Mouse (Mus musculus) CH12.LX (cell line): ENCODE results near the gene Fam193a. TPM values are rescaled to one million over a fixed set of nuclear protein-coding genes. Genes with fewer than 3 reads are reported as not detected.

Experiments used
- DNase-seq: peaks from one replicate; pipeline ENCODE4 v3.0.0-alpha.2; 2013; ENCODE audit errors: extremely low read depth
- H3K27ac ChIP-seq: 2 replicates; pipeline ENCODE4 v1.5.1; 2012; ENCODE audit warnings: low read depth, mild to moderate bottlenecking, control low read depth, moderate library complexity; ENCODE audit not compliant: insufficient read depth
- H3K27me3 ChIP-seq: replicated peaks from 2 replicates; pipeline ENCODE3; 2012; ENCODE audit warnings: inconsistent platforms
- H3K36me3 ChIP-seq, 2 experiments: replicated peaks in 1 of 2; 2 replicates each; pipeline versions ENCODE3 to v1.6.1; 2012; ENCODE audit warnings: inconsistent platforms in 1 of 2, low read length in 1 of 2, mild to moderate bottlenecking in 1 of 2, mixed read lengths in 1 of 2, moderate library complexity in 1 of 2; ENCODE audit not compliant: control insufficient read depth in 1 of 2, insufficient read depth in 1 of 2
- H3K4me1 ChIP-seq, 2 experiments: 2 replicates each; pipeline ENCODE4 v1.6.1; 2012; ENCODE audit warnings: inconsistent platforms in 1 of 2, moderate library complexity in 1 of 2; ENCODE audit not compliant: insufficient read depth in 2 of 2, control insufficient read depth in 1 of 2
- H3K4me2 ChIP-seq: 2 replicates; pipeline ENCODE4 v1.6.1; 2012; ENCODE audit warnings: low read depth, mild to moderate bottlenecking, control low read depth; ENCODE audit not compliant: poor library complexity, insufficient read depth, severe bottlenecking
- H3K4me3 ChIP-seq, 3 experiments: fragments of 150-350 bp in 1 of 3; sonication (generic) in 1 of 3; replicated peaks in 1 of 3; 2 replicates each; pipeline versions ENCODE3 to v1.5.1; 2011 to 2012; ENCODE audit warnings: low read depth in 2 of 3, low read length in 2 of 3, mild to moderate bottlenecking in 2 of 3, moderate library complexity in 2 of 3, control low read depth in 1 of 3, improper control_type of control experiment in 1 of 3, inconsistent platforms in 1 of 3, mixed read lengths in 1 of 3; ENCODE audit not compliant: poor library complexity in 1 of 3
- H3K79me2 ChIP-seq: replicated peaks from 2 replicates; pipeline ENCODE4 v1.6.1; 2012; ENCODE audit warnings: mild to moderate bottlenecking, moderate library complexity; ENCODE audit not compliant: control insufficient read depth, poor library complexity, insufficient read depth, severe bottlenecking; ENCODE audit errors: extremely low read depth
- H3K9ac ChIP-seq: 2 replicates; pipeline ENCODE4 v1.6.1; 2012; ENCODE audit warnings: low read depth, mild to moderate bottlenecking, control low read depth, moderate library complexity; ENCODE audit not compliant: insufficient read depth
- H3K9me3 ChIP-seq: replicated peaks from 2 replicates; pipeline ENCODE3; 2012; ENCODE audit warnings: low read length, inconsistent platforms, mixed read lengths
- BHLHE40 ChIP-seq: IDR thresholded peaks from 2 replicates; pipeline ENCODE4 v1.6.1; 2011; ENCODE audit warnings: mild to moderate bottlenecking, low read depth, low read length, improper control_type of control experiment
- CHD1 ChIP-seq: IDR thresholded peaks from 2 replicates; pipeline ENCODE4 v1.6.1; 2012; ENCODE audit warnings: low read depth, low read length, improper control_type of control experiment, inconsistent platforms
- CTCF ChIP-seq, 2 experiments: IDR thresholded peaks in 1 of 2; conservative IDR thresholded peaks in 1 of 2; 2 replicates each; pipeline ENCODE4 v1.5.1; 2011 to 2012; ENCODE audit warnings: low read depth in 2 of 2, low read length in 2 of 2, improper control_type of control experiment in 1 of 2, inconsistent platforms in 1 of 2, mild to moderate bottlenecking in 1 of 2, moderate library complexity in 1 of 2
- ELF1 ChIP-seq: IDR thresholded peaks from 2 replicates; pipeline ENCODE4 v1.6.1; 2014; ENCODE audit warnings: low read depth, mild to moderate bottlenecking, inconsistent platforms, low read length, improper control_type of control experiment
- EP300 ChIP-seq: IDR thresholded peaks from 2 replicates; pipeline ENCODE4 v1.6.1; 2011; ENCODE audit warnings: low read length, improper control_type of control experiment
- IRF4 ChIP-seq: IDR thresholded peaks from 2 replicates; pipeline ENCODE4 v1.6.1; 2014; ENCODE audit warnings: low read depth, mild to moderate bottlenecking, inconsistent platforms, low read length, improper control_type of control experiment
- JUND ChIP-seq: conservative IDR thresholded peaks from 2 replicates; pipeline ENCODE4 v1.6.1; 2011; ENCODE audit warnings: low read depth, low read length, improper control_type of control experiment
- MAFK ChIP-seq: IDR thresholded peaks from 2 replicates; pipeline ENCODE4 v1.6.1; 2011; ENCODE audit warnings: low read length, improper control_type of control experiment; ENCODE audit not compliant: insufficient replicate concordance
- MAZ ChIP-seq: IDR thresholded peaks from 2 replicates; pipeline ENCODE4 v1.6.1; 2012; ENCODE audit warnings: low read depth, mild to moderate bottlenecking, inconsistent platforms, low read length, improper control_type of control experiment, moderate library complexity
- MEF2A ChIP-seq: IDR thresholded peaks from 2 replicates; pipeline ENCODE4 v1.6.1; 2014; ENCODE audit warnings: low read depth, mild to moderate bottlenecking, inconsistent platforms, low read length, improper control_type of control experiment, borderline replicate concordance
- MXI1 ChIP-seq: IDR thresholded peaks from 2 replicates; pipeline ENCODE4 v1.6.1; 2011; ENCODE audit warnings: mild to moderate bottlenecking, low read depth, low read length, improper control_type of control experiment
- NELFE ChIP-seq: IDR thresholded peaks from 2 replicates; pipeline ENCODE4 v1.6.1; 2011; ENCODE audit warnings: low read depth, low read length, improper control_type of control experiment
- NRF1 ChIP-seq: IDR thresholded peaks from 2 replicates; pipeline ENCODE4 v1.6.1; 2014; ENCODE audit warnings: low read depth, mild to moderate bottlenecking, inconsistent platforms, low read length, improper control_type of control experiment, moderate library complexity
- PAX5 ChIP-seq: IDR thresholded peaks from 2 replicates; pipeline ENCODE4 v1.6.1; 2012; ENCODE audit warnings: low read length, inconsistent platforms, mixed read lengths
- POLR2A ChIP-seq: IDR thresholded peaks from 2 replicates; pipeline ENCODE4 v1.6.1; 2011; ENCODE audit warnings: low read depth, mild to moderate bottlenecking, improper control_type of control experiment, low read length
- POLR2AphosphoS2 ChIP-seq: IDR thresholded peaks from 2 replicates; pipeline ENCODE4 v1.6.1; 2011; ENCODE audit warnings: low read depth, low read length, improper control_type of control experiment
- RCOR1 ChIP-seq: conservative IDR thresholded peaks from 2 replicates; pipeline ENCODE4 v1.6.1; 2012; ENCODE audit warnings: low read depth, mild to moderate bottlenecking, inconsistent platforms, low read length, improper control_type of control experiment
- SIN3A ChIP-seq: IDR thresholded peaks from 2 replicates; pipeline ENCODE4 v1.6.1; 2012; ENCODE audit warnings: low read length, improper control_type of control experiment, inconsistent platforms
- SMC3 ChIP-seq: IDR thresholded peaks from 2 replicates; pipeline ENCODE4 v1.6.1; 2011; ENCODE audit warnings: low read depth, low read length, improper control_type of control experiment
- TBP ChIP-seq: conservative IDR thresholded peaks from 2 replicates; pipeline ENCODE4 v1.6.1; 2011; ENCODE audit warnings: low read depth, low read length, improper control_type of control experiment
- USF1 ChIP-seq: IDR thresholded peaks from 2 replicates; pipeline ENCODE4 v1.6.1; 2014; ENCODE audit warnings: low read depth, mild to moderate bottlenecking, inconsistent platforms, low read length, improper control_type of control experiment
- USF2 ChIP-seq: conservative IDR thresholded peaks from 2 replicates; pipeline ENCODE4 v1.6.1; 2011; ENCODE audit warnings: low read depth, low read length, improper control_type of control experiment
- dilution Hi-C: fragments of 300-500 bp; cut with MboI; formaldehyde crosslinking; loops from 2 replicates; pipeline ENCODE4 v1.14.3; 2020; ENCODE audit warnings: low sequenced_read_pairs; ENCODE audit not compliant: extremely low pct_unique_long_range_greater_than_20kb, extremely low pct_ligation_motif_present
- in situ Hi-C: fragments of 300-500 bp; cut with MboI; formaldehyde crosslinking; loops from 3 replicates; pipeline ENCODE4 v1.14.3; 2019; ENCODE audit warnings: low sequenced_read_pairs, low pct_ligation_motif_present, low pct_unique_long_range_greater_than_20kb, mixed read lengths
- polyA plus RNA-seq: library from polyadenylated mRNA; unstranded; fragments of >175 nt; gene quantifications from 2 replicates; pipeline ENCODE4 v1.2.1, GENCODE M21; 2012; ENCODE audit warnings: low read depth; ENCODE audit not compliant: insufficient read length
- total RNA-seq, 2 experiments: library from RNA; depleted of rRNA; stranded (reverse); fragments of 300-350 nt in 1 of 2; fragments of >200 nt in 1 of 2; gene quantifications; 2 replicates each; pipeline ENCODE4 v1.2.3; 2012 to 2014

Fam193a gene
- total and polyA plus RNA-seq, 3 experiments: 3.6 to 19.0 (median 8.5) TPM

DNA sequence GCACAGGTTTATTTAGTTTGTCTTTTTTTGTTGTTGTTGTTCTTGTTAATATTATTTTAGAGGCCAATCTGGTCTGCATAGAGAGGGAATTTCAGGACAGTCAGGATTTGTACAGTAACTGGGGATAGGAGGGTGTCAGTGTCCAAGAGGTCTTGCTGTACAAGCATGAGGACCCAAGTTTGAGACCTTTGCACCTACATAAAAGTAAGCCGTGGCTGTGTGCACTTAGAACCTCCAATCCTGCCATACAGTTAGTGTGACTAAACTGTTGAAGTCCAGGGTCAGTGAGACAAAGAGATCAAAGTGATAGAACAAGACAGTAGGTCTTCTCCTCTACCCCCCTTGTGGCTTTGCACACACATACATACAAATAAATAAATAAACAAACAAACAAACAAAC is 64.1 kb downstream of the Fam193a start:
- dilution Hi-C loops (no loop called here), in situ Hi-C loops (no loop called here)
- Histone ChIP-seq H3K27me3 (no peaks in the 10 kb centered on the region), H3K79me2 (no peaks in the 10 kb centered on the region), H3K9me3 (no peaks in the 10 kb centered on the region), H3K36me3 (peaks cover 45 to 77% of the 10 kb centered on the region in 2 experiments), H3K27ac (no peak overlapping the region), H3K9ac (no peak overlapping the region), H3K4me2 (no peak overlapping the region), H3K4me3 (no peak overlapping the region), H3K4me1 (no peaks in the 10 kb centered on the region)
- no peak for TF ChIP-seq SMC3
- TF ChIP-seq NELFE: no peak
- TF ChIP-seq EP300: no peak
- no peak for TF ChIP-seq RCOR1
- TF ChIP-seq JUND: no peak
- no peak for TF ChIP-seq MAZ
- no peak for TF ChIP-seq TBP
- TF ChIP-seq USF2: no peak
- TF ChIP-seq IRF4: no peak
- TF ChIP-seq CHD1: no peak
- TF ChIP-seq NRF1: no peak
- TF ChIP-seq ELF1: no peak
- DNase-seq: no peak

DNA sequence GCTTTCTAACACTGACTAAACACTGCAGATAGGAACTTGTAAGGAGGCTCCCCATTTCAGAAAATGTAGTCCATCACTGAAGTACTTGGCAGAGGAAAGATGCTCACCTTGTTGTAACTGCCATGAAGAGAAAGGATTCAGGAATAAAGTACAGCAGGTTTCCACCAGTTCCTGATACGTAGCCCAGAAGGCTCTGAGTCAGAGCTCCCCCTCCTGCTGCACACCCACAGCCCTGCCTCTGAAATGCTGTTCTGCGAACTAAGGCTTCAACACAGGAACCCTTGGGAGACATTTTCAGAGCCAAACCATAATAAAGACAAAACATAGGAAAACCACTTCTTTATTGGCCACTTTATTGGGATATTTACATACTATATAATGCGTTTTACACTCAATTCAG is 64.5 kb downstream of the Fam193a start:
- Histone ChIP-seq H3K36me3 (peaks cover 45 to 78% of the 10 kb centered on the region in 2 experiments), H3K4me3 (no peak overlapping the region)
- dilution Hi-C loops: no loop called here

DNA sequence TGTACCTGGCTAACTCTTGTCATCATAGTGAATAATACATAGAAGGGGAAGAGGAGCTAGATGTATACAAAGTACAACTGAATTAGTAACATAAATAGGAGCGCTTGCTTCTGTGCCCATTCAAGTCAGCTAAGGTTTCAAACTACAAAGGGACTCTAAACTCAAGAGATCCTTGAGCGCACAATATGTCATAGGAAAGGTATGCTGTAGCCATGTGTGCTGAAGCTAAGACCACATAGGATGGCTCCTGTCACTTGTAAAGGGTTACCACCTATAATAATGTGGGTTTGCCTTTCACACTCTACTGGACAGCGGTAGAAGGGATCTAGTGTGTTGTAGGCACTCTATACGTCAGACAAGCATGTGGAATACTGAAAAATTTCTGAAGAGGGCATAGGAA is 68.3 kb downstream of the Fam193a start:
- Histone ChIP-seq H3K4me3 (no peak overlapping the region), H3K4me1 (no peaks in the 10 kb centered on the region), H3K4me2 (no peak overlapping the region), H3K27me3 (no peaks in the 10 kb centered on the region), H3K9ac (no peak overlapping the region), H3K9me3 (no peaks in the 10 kb centered on the region), H3K79me2 (no peaks in the 10 kb centered on the region), H3K27ac (no peak overlapping the region), H3K36me3 (peaks cover 42 to 78% of the 10 kb centered on the region in 2 experiments)
- in situ Hi-C loops (no loop called here), dilution Hi-C loops (no loop called here)
- TF ChIP-seq CTCF (conservative IDR thresholded peaks at IDR 0.05 in 1 of 2, IDR thresholded peaks at IDR 0.05 in 1 of 2; ENCODE audit: low read depth in 2 of 2, low read length in 2 of 2): no peak
- TF ChIP-seq JUND: no peak
- no peak for TF ChIP-seq MXI1
- TF ChIP-seq POLR2AphosphoS2: no peak
- no peak for TF ChIP-seq MAFK
- no peak for TF ChIP-seq PAX5
- no peak for TF ChIP-seq USF2
- no peak for TF ChIP-seq BHLHE40
- no peak for DNase-seq

More for the DNA sequence above, 64.5 kb downstream of the Fam193a start:
- no peak for TF ChIP-seq POLR2A
- TF ChIP-seq USF1: no peak
- TF ChIP-seq SIN3A: no peak
- TF ChIP-seq MEF2A: no peak
- no peak overlapping the region for H3K4me2 ChIP-seq
- no peak overlapping the region for H3K27ac ChIP-seq
- no peak for DNase-seq
- no peaks in the 10 kb centered on the region for H3K9me3 ChIP-seq
- H3K9ac ChIP-seq: no peak overlapping the region
- H3K4me1 ChIP-seq: no peaks in the 10 kb centered on the region
- no peaks in the 10 kb centered on the region for H3K79me2 ChIP-seq
- no peaks in the 10 kb centered on the region for H3K27me3 ChIP-seq
- in situ Hi-C loops: no loop called here
